Mouse (Mus musculus): ENCODE results near the gene Mlana. TPM values are rescaled to one million over a fixed set of nuclear protein-coding genes. Genes with fewer than 3 reads are reported as not detected.

Mlana gene
- polyA plus RNA-seq, 1 experiment from 2014 or later = 2.0 TPM

GRCm38 (mm10) chr19:29680182-29681152 is 17.2 kb upstream of the Mlana start:
- no peak for ATAC-seq (replicated peaks; ENCODE audit: extremely low read depth, insufficient read depth, low FRiP score)

GRCm38 (mm10) chr19:29683844-29684540 is 13.6 kb upstream of the Mlana start:
- Histone ChIP-seq H3K9ac (ENCODE audit: low read length) (no peak overlapping the region), H3K27ac (ENCODE audit: low read length) (no peak overlapping the region), H3K4me3 (ENCODE audit: low read length) (no peak overlapping the region), H3K4me2 (ENCODE audit: low read depth, low read length) (no peak overlapping the region), H3K36me3 (ENCODE audit: control insufficient read depth, insufficient read depth) (no peaks in the 10 kb centered on the region), H3K4me1 (ENCODE audit: control insufficient read depth, insufficient read depth, low read length) (no peaks in the 10 kb centered on the region), H3K9me3 (replicated peaks; ENCODE audit: control insufficient read depth, low read length) (peaks cover 10% of the 10 kb centered on the region; the same call in 1 of the 2 replicates), H3K27me3 (ENCODE audit: control insufficient read depth, insufficient read depth, low read length) (no peaks in the 10 kb centered on the region)
- ATAC-seq (replicated peaks; ENCODE audit: extremely low read depth, insufficient read depth, low FRiP score) = no peak
- WGBS = 51% methylated on average over 16 of the region's 16 CpGs

More at GRCm38 (mm10) chr19:29680182-29681152, 17.2 kb upstream of the Mlana start:
- Histone ChIP-seq H3K4me1 (ENCODE audit: control insufficient read depth, insufficient read depth, low read length) (no peaks in the 10 kb centered on the region), H3K4me3 (ENCODE audit: low read length) (no peak overlapping the region), H3K4me2 (ENCODE audit: low read depth, low read length) (no peak overlapping the region), H3K9ac (ENCODE audit: low read length) (no peak overlapping the region), H3K27ac (ENCODE audit: low read length) (no peak overlapping the region), H3K27me3 (ENCODE audit: control insufficient read depth, insufficient read depth, low read length) (peaks cover 4% of the 10 kb centered on the region; the same call in 1 of the 2 replicates), H3K9me3 (replicated peaks; ENCODE audit: control insufficient read depth, low read length) (peaks cover 9% of the 10 kb centered on the region; the same call in 1 of the 2 replicates), H3K36me3 (ENCODE audit: control insufficient read depth, insufficient read depth) (no peaks in the 10 kb centered on the region)
- 46% methylated on average over 13 of the region's 13 CpGs for WGBS

GRCm38 (mm10) chr19:29695071-29695470 is 2.6 kb upstream of the Mlana start:
- H3K36me3 ChIP-seq (ENCODE audit: control insufficient read depth, insufficient read depth) = no peaks in the 10 kb centered on the region
- 92% methylated on average over 10 of the region's 10 CpGs for WGBS
- H3K9me3 ChIP-seq (replicated peaks; ENCODE audit: control insufficient read depth, low read length) = 0 out of 2 replicates have a peak, but pooled peaks cover 2% of the 10 kb centered on the region
- no peak overlapping the region for H3K4me2 ChIP-seq (ENCODE audit: low read depth, low read length)
- no peak for ATAC-seq (replicated peaks; ENCODE audit: extremely low read depth, insufficient read depth, low FRiP score)
- H3K4me3 ChIP-seq (ENCODE audit: low read length) = no peak overlapping the region
- no peak overlapping the region for H3K9ac ChIP-seq (ENCODE audit: low read length)
- peaks cover 7% of the 10 kb centered on the region for H3K4me1 ChIP-seq (ENCODE audit: control insufficient read depth, insufficient read depth, low read length)
- H3K27me3 ChIP-seq (ENCODE audit: control insufficient read depth, insufficient read depth, low read length) = no peaks in the 10 kb centered on the region
- H3K27ac ChIP-seq (ENCODE audit: low read length) = no peak overlapping the region

GRCm38 (mm10) chr19:29696309-29696708 is 1.3 kb upstream of the Mlana start:
- ATAC-seq (replicated peaks; ENCODE audit: extremely low read depth, insufficient read depth, low FRiP score) = no peak
- WGBS = 94% methylated on average over 4 of the region's 4 CpGs
- Histone ChIP-seq H3K9me3 (replicated peaks; ENCODE audit: control insufficient read depth, low read length) (0 out of 2 replicates have a peak, but pooled peaks cover 2% of the 10 kb centered on the region), H3K4me1 (ENCODE audit: control insufficient read depth, insufficient read depth, low read length) (peaks cover 7% of the 10 kb centered on the region), H3K27me3 (ENCODE audit: control insufficient read depth, insufficient read depth, low read length) (no peaks in the 10 kb centered on the region), H3K4me3 (ENCODE audit: low read length) (no peak overlapping the region), H3K4me2 (ENCODE audit: low read depth, low read length) (no peak overlapping the region), H3K27ac (ENCODE audit: low read length) (no peak overlapping the region), H3K36me3 (ENCODE audit: control insufficient read depth, insufficient read depth) (no peaks in the 10 kb centered on the region), H3K9ac (ENCODE audit: low read length) (no peak overlapping the region)

GRCm38 (mm10) chr19:29696840-29697239 is 784 bp upstream of the Mlana start:
- no peak overlapping the region for H3K27ac ChIP-seq (ENCODE audit: low read length)
- no peaks in the 10 kb centered on the region for H3K27me3 ChIP-seq (ENCODE audit: control insufficient read depth, insufficient read depth, low read length)
- H3K36me3 ChIP-seq (ENCODE audit: control insufficient read depth, insufficient read depth) = no peaks in the 10 kb centered on the region
- no peak overlapping the region for H3K4me3 ChIP-seq (ENCODE audit: low read length)
- H3K9ac ChIP-seq (ENCODE audit: low read length) = no peak overlapping the region
- H3K9me3 ChIP-seq (replicated peaks; ENCODE audit: control insufficient read depth, low read length) = 0 out of 2 replicates have a peak, but pooled peaks cover 2% of the 10 kb centered on the region
- peaks cover 7% of the 10 kb centered on the region for H3K4me1 ChIP-seq (ENCODE audit: control insufficient read depth, insufficient read depth, low read length)
- no peak for ATAC-seq (replicated peaks; ENCODE audit: extremely low read depth, insufficient read depth, low FRiP score)
- 0 out of 2 replicates have a peak overlapping the region, but pooled peaks have one; percentile 9 for H3K4me2 ChIP-seq (ENCODE audit: low read depth, low read length)

- ATAC-seq (replicated peaks; ENCODE audit: extremely low read depth, insufficient read depth, low FRiP score) = no peak
- no peak overlapping the region for H3K27ac ChIP-seq (ENCODE audit: low read length)
- H3K4me2 ChIP-seq (ENCODE audit: low read depth, low read length) = no peak overlapping the region
- peaks cover 7% of the 10 kb centered on the region for H3K4me1 ChIP-seq (ENCODE audit: control insufficient read depth, insufficient read depth, low read length)
- no peaks in the 10 kb centered on the region for H3K9me3 ChIP-seq (replicated peaks; ENCODE audit: control insufficient read depth, low read length)
- WGBS = 55% methylated on average over 4 of the region's 4 CpGs
- H3K27me3 ChIP-seq (ENCODE audit: control insufficient read depth, insufficient read depth, low read length) = no peaks in the 10 kb centered on the region
- no peaks in the 10 kb centered on the region for H3K36me3 ChIP-seq (ENCODE audit: control insufficient read depth, insufficient read depth)
- no peak overlapping the region for H3K4me3 ChIP-seq (ENCODE audit: low read length)
- no peak overlapping the region for H3K9ac ChIP-seq (ENCODE audit: low read length)
Measured at GRCm38 (mm10) chr19:29701707-29702106, 4.1 kb downstream of the Mlana start.

- H3K27me3 ChIP-seq (ENCODE audit: control insufficient read depth, insufficient read depth, low read length) = no peaks in the 10 kb centered on the region
Measured at GRCm38 (mm10) chr19:29704436-29704835, 6.8 kb downstream of the Mlana start.

GRCm38 (mm10) chr19:29707314-29707898 is 9.8 kb downstream of the Mlana start:
- Histone ChIP-seq H3K9ac (ENCODE audit: low read length) (no peak overlapping the region), H3K27me3 (ENCODE audit: control insufficient read depth, insufficient read depth, low read length) (no peaks in the 10 kb centered on the region), H3K4me2 (ENCODE audit: low read depth, low read length) (no peak overlapping the region), H3K27ac (ENCODE audit: low read length) (no peak overlapping the region), H3K9me3 (replicated peaks; ENCODE audit: control insufficient read depth, low read length) (no peaks in the 10 kb centered on the region), H3K4me1 (ENCODE audit: control insufficient read depth, insufficient read depth, low read length) (no peaks in the 10 kb centered on the region), H3K4me3 (ENCODE audit: low read length) (no peak overlapping the region; the same call in 1 of the 2 replicates), H3K36me3 (ENCODE audit: control insufficient read depth, insufficient read depth) (no peaks in the 10 kb centered on the region)
- 86% methylated on average over 9 of the region's 9 CpGs for WGBS
- no peak for ATAC-seq (replicated peaks; ENCODE audit: extremely low read depth, insufficient read depth, low FRiP score)

More at GRCm38 (mm10) chr19:29704436-29704835, 6.8 kb downstream of the Mlana start:
- Histone ChIP-seq H3K9me3 (replicated peaks; ENCODE audit: control insufficient read depth, low read length) (no peaks in the 10 kb centered on the region), H3K4me1 (ENCODE audit: control insufficient read depth, insufficient read depth, low read length) (no peaks in the 10 kb centered on the region), H3K9ac (ENCODE audit: low read length) (no peak overlapping the region), H3K4me3 (ENCODE audit: low read length) (no peak overlapping the region), H3K27ac (ENCODE audit: low read length) (no peak overlapping the region), H3K4me2 (ENCODE audit: low read depth, low read length) (no peak overlapping the region), H3K36me3 (ENCODE audit: control insufficient read depth, insufficient read depth) (no peaks in the 10 kb centered on the region)
- 95% methylated on average over 13 of the region's 13 CpGs for WGBS
- ATAC-seq (replicated peaks; ENCODE audit: extremely low read depth, insufficient read depth, low FRiP score) = no peak
